Mouse (Mus musculus) gastrocnemius, postnatal 25 days (tissue): ENCODE data around the gene Mad1l1. TPM values are rescaled to one million over a fixed set of nuclear protein-coding genes. Genes with fewer than 3 reads are reported as not detected.

Experiments
- DNase-seq: peaks from one replicate; pipeline ENCODE4 v3.0.0; 2022
- total RNA-seq, 2 experiments: library from RNA; stranded (reverse); gene quantifications; 1 replicate in 1 of 2; 2 replicates in 1 of 2; pipeline ENCODE4 v1.2.3; 2021

Mad1l1 gene
- total RNA-seq, 2 experiments from 2014 or later, result 7.5 to 7.6 TPM

DNA sequence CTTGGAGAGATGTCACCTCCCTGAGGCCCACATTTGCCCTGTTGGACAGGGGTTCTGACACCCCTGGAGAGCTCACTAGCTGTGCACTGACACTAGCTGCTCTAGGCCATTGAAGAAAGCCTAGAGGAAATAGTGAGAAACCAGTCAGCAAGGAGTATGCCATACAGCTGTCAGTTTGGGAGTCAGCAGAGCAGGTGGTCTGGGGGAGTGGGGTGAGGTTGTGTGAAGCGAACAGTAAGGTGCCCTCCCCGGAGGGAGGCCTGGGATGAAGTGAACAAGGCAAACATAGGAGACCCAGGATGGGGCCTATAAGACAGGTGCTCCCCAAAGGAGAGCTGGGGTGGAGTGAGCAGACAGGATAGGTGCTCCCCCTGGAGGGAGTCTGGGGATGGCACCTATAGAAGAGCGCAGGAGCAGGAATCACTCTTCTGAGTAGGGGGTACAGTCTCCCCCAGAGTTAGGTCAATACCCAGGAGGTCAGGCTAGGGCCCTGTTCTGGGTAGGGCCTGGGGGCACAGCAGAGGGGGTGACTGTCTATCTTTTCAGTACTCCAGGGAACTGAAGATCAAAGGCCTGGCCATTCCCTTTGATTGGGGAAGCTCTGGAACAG lies 279.2 kb downstream of the Mad1l1 start:
- DNase-seq, result no peak

DNA sequence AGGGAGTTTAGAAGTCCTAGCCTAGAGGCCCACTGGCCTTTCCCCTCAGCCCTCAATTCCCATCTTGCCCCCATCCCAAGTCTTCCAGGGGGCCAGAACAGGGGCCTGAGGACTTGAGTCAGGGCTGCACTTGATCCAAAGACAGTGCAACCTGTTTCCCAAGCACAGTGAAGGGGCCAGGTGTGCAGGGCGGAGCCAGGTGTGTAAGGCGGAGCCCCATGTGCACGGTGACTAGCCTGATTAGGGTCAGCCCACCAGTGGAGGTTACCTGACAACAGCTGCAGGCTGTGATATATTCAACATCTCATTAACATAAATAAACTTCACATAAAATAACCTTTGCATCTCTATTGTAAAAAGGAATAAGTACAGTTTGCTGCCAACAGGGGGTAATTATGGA lies 280.3 kb downstream of the Mad1l1 start:
- no peak for DNase-seq

DNA sequence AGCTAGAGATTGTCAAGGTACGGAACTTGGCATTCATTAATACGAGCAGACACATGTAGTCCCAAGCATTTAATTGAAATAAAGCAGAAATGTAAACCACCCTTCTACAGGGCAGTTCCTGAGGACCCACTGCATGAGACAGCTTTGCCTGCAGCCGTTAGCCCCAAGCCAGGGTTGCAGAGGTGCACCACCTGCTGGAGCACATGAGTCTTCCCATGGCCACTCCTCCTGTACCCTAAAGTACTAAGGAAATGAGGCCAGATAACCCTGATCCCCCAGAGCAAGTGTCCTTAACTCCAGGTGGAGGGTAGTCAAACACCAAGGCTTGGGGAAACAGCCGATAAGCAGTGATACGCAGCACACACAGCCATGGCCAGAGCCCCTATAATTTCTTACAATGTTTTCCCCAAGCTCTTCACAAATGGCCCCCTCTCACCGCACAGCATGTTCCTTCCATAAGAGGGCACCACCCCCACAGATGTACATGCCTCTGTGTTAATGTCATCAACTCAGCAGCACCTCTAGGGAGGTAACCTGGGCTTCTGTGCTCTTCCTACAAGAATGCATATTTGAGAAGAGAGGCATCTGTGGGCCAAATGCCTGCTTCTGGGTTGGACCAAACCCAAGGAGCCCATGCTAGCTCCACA lies 283.6 kb downstream of the Mad1l1 start:
- DNase-seq, result no peak

DNA sequence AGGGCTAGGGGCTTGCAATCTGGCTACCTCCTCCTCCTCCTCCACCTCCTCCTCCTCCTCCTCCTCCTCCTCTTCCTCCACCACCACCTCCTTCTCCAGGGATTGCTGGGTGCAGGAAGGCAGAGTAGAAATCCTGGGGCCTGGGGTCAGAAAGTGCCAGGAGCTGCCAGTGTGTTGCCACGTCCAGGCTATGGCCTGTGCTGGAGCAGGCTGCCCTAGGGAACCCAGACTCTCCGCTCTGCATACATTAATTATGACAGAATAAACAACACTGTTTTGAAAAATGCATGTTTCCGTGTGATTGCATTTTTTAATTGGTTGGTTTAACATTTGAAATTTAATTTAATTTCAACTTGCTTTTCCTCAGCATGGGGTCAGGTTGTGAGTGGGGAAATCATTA lies 285.7 kb downstream of the Mad1l1 start:
- DNase-seq, result no peak

DNA sequence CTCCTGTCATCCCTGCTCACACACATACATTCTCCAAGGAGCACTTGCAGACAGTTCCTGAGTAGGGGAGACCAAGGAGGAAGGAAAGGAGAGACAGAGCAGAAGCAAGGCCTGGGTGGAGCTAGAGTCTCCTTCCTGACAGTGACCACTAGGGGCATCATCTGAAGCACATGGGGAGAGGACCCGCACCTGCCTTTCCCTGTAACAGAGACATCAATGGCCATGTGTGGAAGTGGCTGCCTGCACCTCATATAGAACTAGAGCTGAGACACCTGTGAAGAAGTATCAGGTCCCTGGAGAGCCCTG lies 286.4 kb downstream of the Mad1l1 start:
- DNase-seq, result no peak

DNA sequence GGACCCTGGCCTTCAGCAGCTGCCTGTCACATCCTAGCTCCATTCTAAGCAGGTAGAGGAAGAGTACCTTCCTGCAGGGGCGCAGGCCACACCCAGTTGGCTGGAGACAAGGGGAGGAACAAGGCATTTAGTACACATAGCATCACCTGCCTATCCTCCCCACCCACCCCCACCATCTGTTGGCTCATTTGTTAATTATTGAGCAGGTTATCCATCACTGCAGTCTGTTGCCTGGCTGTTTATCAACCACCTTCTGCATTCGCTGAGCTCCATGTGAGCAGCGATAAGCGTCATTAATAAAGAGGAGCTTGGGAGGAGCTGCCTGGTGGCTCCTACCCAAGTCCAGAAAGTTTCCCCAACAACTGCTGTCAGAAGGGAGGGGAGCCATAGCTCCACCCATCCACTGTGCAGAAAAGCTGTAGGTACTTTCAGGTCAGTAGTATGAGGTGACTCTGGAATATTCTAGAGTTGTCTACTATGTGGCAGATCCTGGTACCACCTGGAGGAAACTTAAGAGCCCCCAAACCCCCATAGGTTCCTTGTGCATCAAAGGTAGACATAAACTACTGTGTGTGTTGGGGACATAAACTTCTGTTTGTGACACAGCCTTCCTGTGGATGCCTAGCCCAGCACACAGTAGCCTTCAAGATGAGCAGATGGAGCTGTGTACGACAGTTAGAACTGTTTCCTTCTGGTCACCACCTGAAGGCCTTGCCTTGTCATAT lies 286.9 kb downstream of the Mad1l1 start:
- no peak for DNase-seq

DNA sequence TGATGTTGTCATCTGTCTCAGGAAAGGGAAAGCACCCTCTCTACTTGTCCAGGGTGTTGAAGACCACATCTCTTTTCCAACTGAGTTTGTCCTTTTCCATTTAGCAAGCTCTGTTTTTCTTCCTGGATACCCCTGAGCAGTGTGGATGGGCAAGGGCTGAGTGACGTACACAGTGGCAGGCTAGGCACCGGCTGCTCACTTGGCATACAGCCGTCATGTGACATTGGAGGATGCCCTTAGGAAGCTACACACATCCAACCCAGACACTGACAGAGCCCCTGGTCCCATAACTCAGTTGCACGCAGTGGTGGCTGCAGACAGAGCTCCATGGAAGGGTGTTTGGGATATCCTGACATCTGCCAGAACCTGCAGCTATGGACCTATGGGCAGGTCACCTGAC lies 295.0 kb downstream of the Mad1l1 start:
- DNase-seq, result no peak

DNA sequence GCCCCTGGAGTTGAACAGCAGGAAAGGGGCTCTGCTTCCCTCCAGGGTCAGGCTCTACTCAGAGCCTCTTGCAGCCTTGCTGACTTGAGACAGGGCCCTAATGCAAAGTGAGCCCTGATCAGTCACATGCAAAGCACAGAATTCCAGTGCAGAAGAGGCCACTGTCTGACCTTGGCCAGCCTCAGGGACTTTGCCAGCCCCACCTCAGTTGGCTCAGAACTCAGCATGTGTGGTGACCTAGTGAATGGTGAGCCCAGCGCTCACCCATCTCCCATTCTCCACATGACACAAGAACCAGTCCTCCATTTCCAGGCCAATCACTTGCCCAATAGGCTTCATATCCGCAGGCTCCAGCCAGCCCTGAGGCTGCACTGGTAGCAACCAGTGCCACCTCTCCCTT lies 296.1 kb downstream of the Mad1l1 start:
- DNase-seq, result no peak

DNA sequence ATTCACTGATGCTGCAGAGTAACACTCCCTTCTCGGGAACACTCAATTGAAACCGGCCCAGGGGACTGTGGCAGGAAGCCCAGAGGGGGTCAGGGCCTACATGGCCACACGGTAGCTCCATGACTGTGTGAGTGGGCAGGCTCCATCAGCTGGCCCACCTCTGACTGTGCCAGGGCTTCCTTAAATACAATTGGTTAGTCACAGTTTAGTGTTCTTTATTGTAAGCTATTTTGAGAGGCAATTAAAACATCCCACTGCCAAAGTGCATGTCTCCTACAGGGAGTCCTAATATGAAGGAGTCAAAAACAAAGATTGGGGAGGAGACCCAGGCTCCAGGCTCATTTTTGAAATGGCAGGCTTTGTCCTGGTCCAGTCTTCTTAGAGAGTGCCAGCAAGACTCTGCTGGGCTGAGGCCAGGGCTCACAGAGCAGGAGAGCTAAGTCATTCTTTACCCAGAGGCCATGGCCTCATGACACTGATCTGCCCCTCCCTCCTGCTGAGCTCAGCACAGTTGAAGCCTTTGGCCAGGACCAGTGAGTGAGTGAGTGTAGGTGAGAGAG lies 297.3 kb downstream of the Mad1l1 start:
- peak; percentile 55 for DNase-seq

DNA sequence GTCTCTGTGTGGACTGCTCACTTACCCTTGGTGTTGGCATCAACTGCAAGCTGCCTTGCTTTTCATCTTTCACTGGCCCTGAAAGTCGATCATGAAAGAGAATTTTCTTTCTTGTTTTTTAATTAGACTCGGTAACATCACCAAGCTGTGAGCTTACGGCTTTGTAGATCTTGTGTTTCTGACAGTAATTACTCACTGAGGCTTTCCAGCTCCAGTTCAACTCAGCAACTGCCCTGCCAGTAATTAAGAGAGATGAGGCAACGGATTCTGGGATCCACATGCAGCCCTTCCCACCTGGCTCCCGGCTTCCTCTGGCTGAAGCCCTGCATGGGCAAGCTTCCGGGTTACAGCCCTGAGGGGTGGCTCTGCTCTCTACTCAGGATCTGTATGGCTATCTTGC lies 298.5 kb downstream of the Mad1l1 start:
- no peak for DNase-seq

DNA sequence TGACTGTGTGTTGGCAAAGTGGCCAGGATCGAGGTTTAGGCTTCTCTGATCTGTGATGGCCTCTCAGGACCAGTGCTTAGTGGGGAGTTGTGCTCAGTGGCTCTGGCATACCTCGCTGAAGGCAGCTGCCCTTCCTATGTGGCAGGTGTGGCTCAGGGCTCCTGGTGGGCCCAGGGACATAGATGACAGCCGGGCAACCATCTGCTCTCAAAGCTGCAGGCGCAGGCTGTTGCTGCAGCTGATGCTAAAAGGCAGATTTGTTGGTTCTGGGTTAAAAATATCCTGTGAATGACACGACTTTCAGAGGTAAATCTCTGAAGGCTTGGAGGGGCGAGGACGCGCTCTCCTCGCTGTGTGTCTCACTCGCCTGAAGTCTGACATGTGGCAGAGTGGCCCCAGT lies 299.6 kb downstream of the Mad1l1 start:
- DNase-seq, result no peak

DNA sequence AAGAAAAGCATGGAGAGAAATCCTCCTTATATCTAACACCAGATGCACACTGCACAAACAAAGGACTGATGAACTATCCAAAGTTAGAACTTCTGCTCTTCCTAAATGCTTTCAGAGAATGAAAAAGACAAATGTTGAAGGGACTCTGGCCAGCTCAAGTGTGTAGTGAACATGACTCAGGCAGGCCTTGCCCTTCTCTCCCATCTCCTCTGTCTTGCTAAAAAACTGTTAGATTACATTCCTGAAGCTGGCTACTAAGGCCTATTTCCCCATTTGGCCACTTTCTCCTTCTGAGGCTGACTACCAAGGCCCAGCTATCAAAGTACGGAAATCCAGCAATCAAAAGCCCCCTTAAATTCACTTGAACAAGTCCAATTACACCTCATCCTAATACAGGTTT lies 301.7 kb downstream of the Mad1l1 start:
- DNase-seq, result no peak

DNA sequence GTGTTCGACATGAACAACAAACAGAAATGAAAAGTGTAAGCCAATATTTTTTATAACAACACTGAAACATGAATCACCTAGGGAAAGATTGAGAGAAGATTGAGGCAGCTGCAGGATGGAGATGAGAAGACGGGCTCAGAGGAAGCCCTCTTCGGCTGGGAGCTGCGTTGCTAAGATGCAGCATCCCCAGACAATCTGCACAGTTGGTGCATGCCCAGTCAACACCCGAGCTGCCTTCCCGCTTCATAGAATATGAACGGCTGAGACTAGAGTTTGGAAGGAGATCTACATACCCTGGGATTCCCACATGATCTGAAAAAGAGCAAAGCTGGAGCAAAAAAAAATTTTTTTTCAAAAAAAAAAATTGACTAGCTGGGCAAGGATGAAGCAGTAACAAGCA lies 302.6 kb downstream of the Mad1l1 start:
- DNase-seq, result no peak

DNA sequence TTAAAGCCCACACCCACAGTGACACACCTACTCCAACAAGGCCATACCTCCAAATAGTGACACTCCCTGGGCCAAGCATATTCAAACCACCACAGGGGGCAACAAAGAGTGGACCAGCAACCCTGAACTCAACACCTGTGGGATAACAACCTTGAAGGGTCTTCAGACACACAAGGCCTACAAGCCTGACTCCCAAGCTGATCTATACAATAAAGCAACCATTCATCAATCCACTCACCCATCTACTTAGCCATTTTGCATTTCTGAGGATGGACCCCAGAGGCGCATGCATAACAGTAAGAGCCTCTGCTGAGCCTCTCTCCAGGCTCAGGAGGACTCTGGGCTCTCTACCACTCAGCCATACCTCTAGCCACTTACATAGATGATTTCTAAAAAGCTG lies 304.5 kb downstream of the Mad1l1 start:
- no peak for DNase-seq

DNA sequence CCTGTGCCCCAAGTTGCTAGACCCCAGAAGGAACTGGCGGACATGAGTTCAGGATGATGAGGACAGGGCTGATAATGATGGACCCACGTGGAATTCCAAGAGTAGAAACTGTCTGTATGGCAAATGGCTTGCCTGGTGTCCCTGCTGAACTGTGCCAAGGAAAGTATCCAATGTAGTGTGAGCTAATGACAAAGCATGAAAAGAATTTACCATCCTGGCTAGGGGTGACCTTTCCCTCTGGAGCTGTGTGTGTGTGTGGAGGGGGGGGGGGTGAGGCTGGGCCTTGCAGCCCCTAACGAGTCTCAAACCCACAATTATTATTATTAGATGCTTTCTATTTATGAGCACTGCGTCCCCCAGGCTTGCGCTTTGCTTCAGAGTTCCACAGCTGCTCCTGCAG lies 307.7 kb downstream of the Mad1l1 start:
- no peak for DNase-seq

DNA sequence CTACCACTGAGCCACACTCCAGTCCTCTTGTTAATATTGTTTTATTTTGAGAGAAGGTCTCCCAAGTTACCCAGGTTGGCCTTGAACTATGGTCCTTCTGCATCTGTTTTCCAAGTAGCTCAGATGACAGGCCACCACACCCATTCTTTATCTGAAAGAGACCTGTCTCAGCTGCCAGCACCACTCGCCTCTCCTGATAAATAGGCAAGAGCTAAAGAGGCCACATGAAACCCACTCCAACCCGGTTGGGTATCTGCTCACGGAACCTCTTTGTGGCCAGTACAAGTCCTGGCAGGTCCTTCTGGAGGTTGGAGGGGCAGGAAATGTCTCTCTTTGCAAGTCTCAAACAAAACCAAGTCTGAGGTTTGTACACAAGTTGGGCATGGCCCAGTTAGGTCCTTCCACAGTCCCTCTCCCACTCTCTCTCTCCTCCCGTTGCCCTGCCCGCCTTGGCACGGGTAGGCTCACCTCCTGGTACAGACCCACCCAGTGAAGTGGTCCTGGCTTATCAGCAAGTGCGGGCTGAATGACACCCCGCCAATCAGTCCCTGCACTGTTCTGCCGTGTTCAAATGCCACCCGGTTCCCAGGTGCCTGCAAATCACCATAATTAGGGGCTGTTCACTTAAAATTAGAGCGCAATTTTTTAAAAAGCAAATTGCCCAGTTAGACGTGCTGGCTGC lies 308.9 kb downstream of the Mad1l1 start:
- no peak for DNase-seq

DNA sequence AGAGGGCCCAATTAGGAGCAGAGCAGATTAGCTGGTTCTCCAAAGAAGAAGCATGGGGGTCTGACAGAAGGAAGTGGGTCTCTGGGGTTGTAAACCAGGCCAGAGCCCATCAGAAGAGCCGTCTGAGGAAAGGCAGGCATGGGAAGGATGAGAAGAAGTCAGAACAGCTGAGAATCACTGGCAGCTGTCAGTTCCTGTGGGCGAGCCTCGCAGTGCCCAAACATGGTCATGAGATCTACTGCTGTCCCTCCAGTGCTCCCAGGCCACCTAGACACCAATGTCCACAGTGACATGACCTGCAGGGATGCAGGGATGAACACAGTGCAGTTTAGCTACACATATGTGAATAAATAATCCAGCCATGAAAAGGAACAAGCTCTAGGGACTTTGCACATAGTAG lies 310.9 kb downstream of the Mad1l1 start:
- DNase-seq, result no peak

DNA sequence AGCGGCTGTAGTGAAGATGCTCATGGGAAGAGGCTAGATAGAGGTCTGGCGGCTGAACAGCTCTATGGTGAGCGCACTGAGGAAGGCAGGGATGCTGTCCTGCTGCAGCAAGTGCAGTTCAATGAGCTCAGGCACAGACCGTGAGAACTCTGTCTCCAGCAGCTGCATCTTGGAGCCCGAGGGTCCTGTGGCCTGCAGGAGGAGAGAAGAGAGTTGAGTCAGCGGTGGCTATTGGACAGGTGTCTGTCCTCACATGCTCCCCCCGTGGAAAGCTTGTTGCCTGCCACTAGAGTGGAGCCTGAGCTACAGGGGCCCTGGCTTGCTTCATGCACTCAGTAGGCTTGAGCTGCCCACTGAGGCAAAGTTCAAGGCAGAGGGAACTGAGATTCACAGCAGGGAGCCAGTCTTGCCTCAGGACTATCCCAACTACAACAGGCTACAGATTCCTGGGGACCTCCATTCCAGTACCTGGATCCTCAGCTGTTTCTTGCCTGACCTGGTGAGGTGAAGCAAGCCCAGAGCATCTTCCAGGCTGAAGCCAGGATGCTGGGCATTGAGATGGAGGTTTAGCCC lies 312.2 kb downstream of the Mad1l1 start:
- DNase-seq, result no peak

DNA sequence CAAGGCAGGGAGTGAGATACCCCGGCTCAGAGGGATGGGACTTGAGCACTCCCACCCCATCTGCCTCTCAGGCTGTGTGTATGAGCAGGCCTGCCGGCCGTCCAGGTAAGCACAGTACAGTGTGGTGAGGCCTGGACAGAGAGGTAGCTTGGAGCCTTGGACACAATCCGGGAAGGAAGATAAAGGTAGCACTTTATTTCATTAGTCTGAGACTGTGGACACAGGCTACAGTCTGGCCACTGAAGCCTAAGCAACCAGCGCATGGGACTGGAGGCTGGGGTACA lies 312.9 kb downstream of the Mad1l1 start:
- DNase-seq, result no peak

DNA sequence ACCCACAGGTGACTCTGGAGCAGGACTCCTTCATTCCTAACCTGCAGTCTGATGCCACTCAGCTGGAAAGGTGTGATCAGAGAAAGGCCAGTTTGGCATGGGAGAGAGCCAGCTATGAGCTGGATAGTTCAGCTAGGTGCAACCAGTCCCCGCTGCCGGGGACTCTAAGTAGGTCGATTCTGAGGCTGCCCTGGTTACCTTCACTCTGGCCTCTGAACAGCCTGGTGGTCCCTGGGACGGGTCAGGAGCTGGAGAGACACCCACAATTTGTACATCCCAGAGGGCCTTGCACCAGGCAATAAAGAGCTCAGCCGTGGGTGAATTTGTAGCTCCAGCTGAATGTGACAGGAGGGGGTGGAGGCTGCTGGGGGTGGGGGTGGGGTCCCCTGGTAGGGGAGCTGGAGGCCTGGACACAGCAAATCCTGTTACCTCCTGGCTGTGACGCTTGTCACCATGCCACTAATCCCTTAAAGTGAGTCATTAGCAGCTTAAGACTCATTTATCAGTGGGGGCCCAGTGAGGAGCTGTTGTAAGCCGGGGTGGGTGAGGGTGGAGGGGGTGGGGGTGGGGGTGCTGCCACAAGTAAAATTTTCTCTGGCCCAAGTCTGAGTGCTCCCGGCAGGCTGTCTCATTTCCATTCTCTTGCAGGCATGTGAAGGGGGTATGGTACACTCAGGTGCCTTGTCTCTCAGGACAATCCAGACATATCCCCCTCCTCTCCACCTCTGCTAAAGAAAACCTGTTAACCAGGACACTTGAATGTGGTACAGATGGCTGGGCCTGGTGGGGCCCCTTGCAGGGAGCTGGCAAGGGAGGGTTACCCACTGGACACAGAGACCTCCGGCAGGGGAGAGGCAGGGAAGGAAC lies 313.5 kb downstream of the Mad1l1 start:
- no peak for DNase-seq

DNA sequence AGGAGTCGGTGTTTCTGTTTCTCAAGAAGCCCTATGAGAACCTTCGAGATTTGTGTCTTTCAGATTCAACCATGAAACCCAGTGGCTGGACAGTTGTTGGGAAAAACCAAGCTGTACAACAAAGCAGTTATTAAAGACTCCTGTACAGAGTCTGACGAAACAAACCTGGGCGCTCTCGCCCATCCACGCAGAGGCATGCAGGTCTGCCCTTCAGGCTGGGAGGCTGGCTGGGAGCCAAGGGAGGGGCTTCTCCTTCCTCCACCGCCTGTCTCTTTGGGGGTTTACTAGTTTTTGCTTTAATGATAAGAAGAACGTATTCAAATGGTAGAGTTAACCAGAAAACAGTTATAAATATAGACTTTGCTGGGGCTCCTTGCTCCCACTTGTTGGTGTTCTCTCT lies 314.5 kb downstream of the Mad1l1 start:
- no peak for DNase-seq

DNA sequence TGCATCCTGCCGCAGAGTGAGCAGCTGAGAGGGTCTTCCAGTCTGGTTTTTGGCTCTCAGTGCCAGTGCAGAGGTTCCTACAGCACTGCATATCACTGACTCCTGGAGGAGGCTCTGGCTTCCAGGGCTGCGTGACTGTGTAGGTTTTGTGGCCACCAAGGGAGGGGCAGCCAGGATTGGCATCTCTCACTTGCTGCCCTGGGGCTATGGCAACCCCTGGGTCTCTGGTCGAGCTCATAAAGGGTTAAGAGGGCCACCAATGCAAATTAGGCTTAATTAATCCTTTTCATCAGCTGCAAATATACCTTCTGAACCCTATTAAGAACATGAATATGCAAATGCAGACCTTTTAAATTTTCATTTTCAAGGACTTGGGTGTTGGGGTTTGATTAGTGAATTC lies 318.8 kb downstream of the Mad1l1 start:
- DNase-seq, result no peak
